21 mouse cellular contexts compared by ENCODE assay signal in the genomic region with DNA sequence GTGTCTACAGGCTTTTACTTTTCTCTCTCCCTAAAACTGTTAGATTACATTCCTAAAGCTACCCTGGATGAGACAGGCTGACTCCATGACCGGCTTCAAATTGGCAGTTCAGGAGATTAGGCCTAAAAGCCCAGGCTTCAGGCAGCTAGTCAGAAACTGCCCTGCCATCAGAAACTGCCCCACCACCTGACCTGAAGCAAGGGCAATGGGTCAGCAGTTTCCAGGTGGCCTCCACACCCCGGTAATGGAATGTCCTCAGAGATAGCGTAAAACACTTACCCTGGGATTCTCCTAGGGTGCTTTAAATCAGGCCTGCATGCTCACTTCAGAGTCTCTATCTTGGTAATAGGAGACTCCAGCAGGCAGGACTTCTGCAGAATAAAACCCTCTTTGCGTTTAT. TPM values are rescaled to one million over a fixed set of nuclear protein-coding genes. Genes with fewer than 3 reads are reported as not detected.
DNase-seq lines count a peak whose midpoint lies in the region; ATAC-seq and TF ChIP-seq lines count a peak whose summit lies in the region.
"Had no signal": no experiment of that assay in that cellular context is flagged by ENCODE, and none has a peak within 500 bp of the region (broad histone marks: within the 10 kb centered on the region; RNA-seq: fewer than 3 reads in every experiment).

No protein-coding gene starts in this region.

- no peaks in the 10 kb centered on the region for H3K36me3 ChIP-seq in embryonic facial prominence, embryonic 12.5 days
- no peaks in the 10 kb centered on the region for H3K36me3 ChIP-seq in embryonic facial prominence, embryonic 10.5 days (replicated peaks)
- H3K36me3 ChIP-seq in heart, postnatal 0 days (replicated peaks; ENCODE audit: control insufficient read depth, insufficient read depth, low read length), result no peaks in the 10 kb centered on the region
- no peaks in the 10 kb centered on the region for H3K36me3 ChIP-seq in limb, embryonic 12.5 days
- H3K36me3 ChIP-seq in limb, embryonic 10.5 days, result no peaks in the 10 kb centered on the region
- H3K36me3 ChIP-seq: forebrain, embryonic 12.5 days; liver, embryonic 15.5 days had no signal

- H3K9me3 ChIP-seq in embryonic facial prominence, embryonic 12.5 days, result no peaks in the 10 kb centered on the region
- no peaks in the 10 kb centered on the region for H3K9me3 ChIP-seq in embryonic facial prominence, embryonic 10.5 days
- no peaks in the 10 kb centered on the region for H3K9me3 ChIP-seq in heart, postnatal 0 days (replicated peaks; ENCODE audit: control insufficient read depth, low read length)
- no peaks in the 10 kb centered on the region for H3K9me3 ChIP-seq in limb, embryonic 12.5 days
- no peaks in the 10 kb centered on the region for H3K9me3 ChIP-seq in limb, embryonic 10.5 days (replicated peaks)
- H3K9me3 ChIP-seq: forebrain, embryonic 12.5 days; liver, embryonic 15.5 days had no signal

- no peak for TF ChIP-seq EP300 in heart, postnatal 0 days (IDR thresholded peaks at IDR 0.05; ENCODE audit: low read depth)

- no peak for ATAC-seq in embryonic facial prominence, embryonic 12.5 days (ENCODE audit: insufficient number of reproducible peaks, insufficient read depth, low FRiP score, low TSS enrichment)
- no peak for ATAC-seq in heart, postnatal 0 days (ENCODE audit: insufficient read depth, low read depth)
- no peak for ATAC-seq in limb, embryonic 12.5 days (ENCODE audit: insufficient number of reproducible peaks, insufficient read depth, low FRiP score, low TSS enrichment, low read depth)
- ATAC-seq: CD4-positive, CD25-positive, alpha-beta regulatory T cell, adult 4 months; hindbrain, postnatal 0 days; lung, postnatal 0 days had no signal

- no peak overlapping the region for H3K9ac ChIP-seq in embryonic facial prominence, embryonic 12.5 days
- no peak overlapping the region for H3K9ac ChIP-seq in heart, postnatal 0 days (replicated peaks; ENCODE audit: low read depth, low read length)
- H3K9ac ChIP-seq in limb, embryonic 12.5 days (replicated peaks), result no peak overlapping the region
- H3K9ac ChIP-seq: forebrain, embryonic 12.5 days; liver, embryonic 15.5 days had no signal

- no peak overlapping the region for H3K4me2 ChIP-seq in embryonic facial prominence, embryonic 12.5 days (replicated peaks)
- no peak overlapping the region for H3K4me2 ChIP-seq in heart, postnatal 0 days (ENCODE audit: low read depth, low read length)
- H3K4me2 ChIP-seq in limb, embryonic 12.5 days, result no peak overlapping the region
- H3K4me2 ChIP-seq: forebrain, embryonic 12.5 days; liver, embryonic 15.5 days had no signal

- H3K4me1 ChIP-seq in embryonic facial prominence, embryonic 12.5 days, result peaks cover 50% of the 10 kb centered on the region
- H3K4me1 ChIP-seq in embryonic facial prominence, embryonic 10.5 days, result peaks cover 57% of the 10 kb centered on the region
- H3K4me1 ChIP-seq in heart, postnatal 0 days (ENCODE audit: control insufficient read depth, insufficient read depth), result peaks cover 46% of the 10 kb centered on the region
- H3K4me1 ChIP-seq in limb, embryonic 12.5 days (replicated peaks), result peaks cover 52% of the 10 kb centered on the region
- peaks cover 62% of the 10 kb centered on the region for H3K4me1 ChIP-seq in limb, embryonic 10.5 days

- no peak for TF ChIP-seq CTCF in heart, postnatal 0 days (IDR thresholded peaks at IDR 0.05; ENCODE audit: low read depth)

- DNase-seq in embryonic facial prominence, embryonic 10.5 days (ENCODE audit: low spot score), result no peak
- DNase-seq in heart, postnatal 0 days (ENCODE audit: low spot score), result peak; percentile 3
- no peak for DNase-seq in heart, adult 11 months
- DNase-seq in limb, embryonic 10.5 days (ENCODE audit: low spot score), result no peak
- peak; percentile 78 for DNase-seq in yolk sac, embryonic 10.5 days (ENCODE audit: low spot score)
- no peak for DNase-seq in left cerebral cortex, postnatal 4 days
- DNase-seq: adrenal gland, adult 8-10 months; cerebellum, adult 8-10 months; gastrocnemius, postnatal 25 days; layer of hippocampus, postnatal 36 days; midbrain, embryonic 14.5 days; right cerebral cortex, postnatal 4 days; thymus, adult 2 months had no signal

- no peak overlapping the region for H3K4me3 ChIP-seq in embryonic facial prominence, embryonic 12.5 days
- H3K4me3 ChIP-seq in embryonic facial prominence, embryonic 10.5 days, result no peak overlapping the region
- H3K4me3 ChIP-seq in heart, postnatal 0 days (ENCODE audit: low read depth, low read length), result no peak overlapping the region
- no peak overlapping the region for H3K4me3 ChIP-seq in limb, embryonic 12.5 days (replicated peaks)
- no peak overlapping the region for H3K4me3 ChIP-seq in limb, embryonic 10.5 days
- H3K4me3 ChIP-seq: forebrain, embryonic 12.5 days; liver, embryonic 15.5 days; myocyte had no signal

- H3K27ac ChIP-seq in embryonic facial prominence, embryonic 12.5 days, result peak overlapping the region; percentile 48; the same call in 1 of the 2 replicates
- no peak overlapping the region for H3K27ac ChIP-seq in embryonic facial prominence, embryonic 10.5 days (replicated peaks)
- H3K27ac ChIP-seq in heart, postnatal 0 days (ENCODE audit: low read depth), result no peak overlapping the region
- H3K27ac ChIP-seq in limb, embryonic 12.5 days, result peak overlapping the region; percentile 25; the same call in 1 of the 2 replicates
- H3K27ac ChIP-seq in limb, embryonic 10.5 days, result no peak overlapping the region
- H3K27ac ChIP-seq: forebrain, embryonic 12.5 days; hindbrain, postnatal 0 days; liver, embryonic 15.5 days had no signal

- WGBS in embryonic facial prominence, embryonic 12.5 days, result 49% methylated on average over 4 of the region's 4 CpGs
- WGBS in embryonic facial prominence, embryonic 10.5 days, result 57% methylated on average over 4 of the region's 4 CpGs
- 55% methylated on average over 4 of the region's 4 CpGs for WGBS in heart, postnatal 0 days
- 38% methylated on average over 4 of the region's 4 CpGs for WGBS in limb, embryonic 12.5 days
- WGBS in limb, embryonic 10.5 days, result 35% methylated on average over 4 of the region's 4 CpGs

- H3K27me3 ChIP-seq in embryonic facial prominence, embryonic 12.5 days, result no peaks in the 10 kb centered on the region
- H3K27me3 ChIP-seq in embryonic facial prominence, embryonic 10.5 days (replicated peaks; ENCODE audit: low read depth, poor library complexity, severe bottlenecking), result no peaks in the 10 kb centered on the region
- no peaks in the 10 kb centered on the region for H3K27me3 ChIP-seq in heart, postnatal 0 days (ENCODE audit: control insufficient read depth, insufficient read depth, low read length)
- no peaks in the 10 kb centered on the region for H3K27me3 ChIP-seq in limb, embryonic 12.5 days
- no peaks in the 10 kb centered on the region for H3K27me3 ChIP-seq in limb, embryonic 10.5 days (ENCODE audit: low read depth, poor library complexity, severe bottlenecking)
- H3K27me3 ChIP-seq: forebrain, embryonic 12.5 days; liver, embryonic 15.5 days had no signal

- intact Hi-C loops in left cerebral cortex, postnatal 4 days (cut with DNase I), result no loop called here

RNA-seq across cellular contexts. Expression of a gene that starts 46.9 kb away (rescaled TPM):
- 9.8 and 10.8 TPM in 2 replicates for polyA plus RNA-seq in embryonic facial prominence, embryonic 12.5 days (2016; fragmentation: Nextera tagmentation; extraction: Ambion mirVana)
- 6.3 and 8.0 TPM in 2 replicates for polyA plus RNA-seq in embryonic facial prominence, embryonic 10.5 days (2016; fragmentation: Nextera tagmentation; extraction: Ambion mirVana)
- 14.8 and 37.1 TPM in 2 replicates for total RNA-seq in heart, postnatal 0 days (2014; rRNA removed; ENCODE audit: low replicate concordance)
- 16.0 and 16.4 TPM in 2 replicates for polyA plus RNA-seq in heart, postnatal 0 days (2015; fragmentation: Nextera tagmentation; extraction: Ambion mirVana)
- polyA plus RNA-seq in limb, embryonic 12.5 days (2016; fragmentation: Nextera tagmentation; extraction: Ambion mirVana), result 7.8 and 8.8 TPM in 2 replicates
- polyA plus RNA-seq in limb, embryonic 10.5 days (2016; fragmentation: Nextera tagmentation; extraction: Ambion mirVana), result 6.5 and 6.6 TPM in 2 replicates
- total RNA-seq in left cerebral cortex, postnatal 4 days (2021), result 1 to 10 TPM; 3.9 to 6.1 TPM

RNA-seq across cellular contexts. Expression of a gene that starts 48.2 kb away (rescaled TPM):
- polyA plus RNA-seq in embryonic facial prominence, embryonic 12.5 days (2016; fragmentation: Nextera tagmentation; extraction: Ambion mirVana), result 61.0 and 73.7 TPM in 2 replicates
- 34.7 and 35.4 TPM in 2 replicates for polyA plus RNA-seq in embryonic facial prominence, embryonic 10.5 days (2016; fragmentation: Nextera tagmentation; extraction: Ambion mirVana)
- total RNA-seq in heart, postnatal 0 days (2014; rRNA removed; ENCODE audit: low replicate concordance), result 57.7 and 61.1 TPM in 2 replicates
- polyA plus RNA-seq in heart, postnatal 0 days (2015; fragmentation: Nextera tagmentation; extraction: Ambion mirVana), result 23.8 and 23.9 TPM in 2 replicates
- 65.7 and 72.3 TPM in 2 replicates for polyA plus RNA-seq in limb, embryonic 12.5 days (2016; fragmentation: Nextera tagmentation; extraction: Ambion mirVana)
- polyA plus RNA-seq in limb, embryonic 10.5 days (2016; fragmentation: Nextera tagmentation; extraction: Ambion mirVana), result 44.0 and 49.7 TPM in 2 replicates
- 100 to 1,000 TPM; 125 to 135 TPM for total RNA-seq in left cerebral cortex, postnatal 4 days (2021)

Comparison
In these comparisons a context has a peak if more than half of its experiments do, and no peak if none do; other contexts are left out.
1. H3K27ac ChIP-seq: peak in embryonic facial prominence, embryonic 12.5 days (single experiment) and limb, embryonic 12.5 days (single experiment); none in embryonic facial prominence, embryonic 10.5 days (single experiment), heart, postnatal 0 days (single experiment) and limb, embryonic 10.5 days (single experiment).
2. DNase-seq: peak in heart, postnatal 0 days (single experiment) and yolk sac, embryonic 10.5 days (single experiment); none in embryonic facial prominence, embryonic 10.5 days (single experiment), heart, adult 11 months (single experiment), limb, embryonic 10.5 days (single experiment) and left cerebral cortex, postnatal 4 days (single experiment).